Mouse (Mus musculus): ENCODE measurements around the gene Baz1b. TPM values are rescaled to one million over a fixed set of nuclear protein-coding genes. Genes with fewer than 3 reads are reported as not detected.

Gene Baz1b
- total and polyA plus RNA-seq, 3 experiments = 13.9 to 46.1 (median 42.3) TPM

DNA sequence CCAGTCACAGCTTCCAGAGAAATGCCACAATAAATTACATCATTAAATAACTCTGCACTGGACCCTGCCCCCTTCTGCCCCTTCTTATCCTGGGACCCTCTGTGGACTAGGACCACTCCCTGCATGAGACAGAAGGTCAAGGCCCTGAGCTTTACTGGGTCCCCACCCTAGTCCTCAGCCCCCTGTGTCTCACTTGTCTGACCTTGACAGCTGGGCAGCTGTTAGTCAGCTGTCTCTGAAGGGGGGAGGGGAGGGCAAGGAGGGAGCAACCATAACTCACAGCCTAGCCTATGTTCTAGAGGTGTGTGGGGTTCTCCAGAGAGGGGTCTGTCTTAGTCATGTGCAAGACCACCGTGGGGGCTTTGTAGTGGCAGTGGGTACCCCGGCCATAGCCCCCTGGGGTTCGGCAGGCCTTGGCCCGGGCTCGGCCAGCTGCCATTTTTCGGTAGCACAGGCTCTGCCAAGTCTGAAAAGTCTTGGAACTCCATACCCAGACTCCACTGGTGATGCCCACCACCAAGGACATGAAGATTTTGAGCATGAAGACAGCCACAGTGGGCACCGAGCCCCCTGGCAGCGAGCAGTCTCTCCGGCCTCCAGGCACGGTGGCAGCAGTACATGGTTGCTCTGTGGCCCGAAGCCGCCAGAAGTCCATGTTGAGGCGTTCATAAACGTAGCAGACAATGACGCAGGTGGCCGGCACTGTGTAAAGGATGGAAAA, 62.1 kb downstream of the Baz1b start:
- no peak overlapping the region for H3K9ac ChIP-seq (ENCODE audit: low read depth, low read length)
- H3K79me2 ChIP-seq (replicated peaks; ENCODE audit: control insufficient read depth, insufficient read depth, low read length) = no peaks in the 10 kb centered on the region
- DNase-seq = no peak
- no peak overlapping the region for H3K4me3 ChIP-seq
- H3K27ac ChIP-seq = no peak overlapping the region
- no peak for TF ChIP-seq POLR2A (IDR thresholded peaks at IDR 0.05; ENCODE audit: insufficient read depth, low read depth, low read length)
- TF ChIP-seq CTCF (IDR thresholded peaks at IDR 0.05) = no peak
- no peak for TF ChIP-seq EP300 (IDR thresholded peaks at IDR 0.05; ENCODE audit: insufficient read depth, low read depth, low read length)
- 89% methylated on average over 16 of the region's 16 CpGs for WGBS
- H3K27me3 ChIP-seq (ENCODE audit: control insufficient read depth, insufficient read depth, low read length) = no peaks in the 10 kb centered on the region
- no peaks in the 10 kb centered on the region for H3K36me3 ChIP-seq (ENCODE audit: control insufficient read depth, insufficient read depth, low read length)
- intact Hi-C loops (cut with DNase I) = no loop called here
- peaks cover 1% of the 10 kb centered on the region for H3K4me1 ChIP-seq (ENCODE audit: control insufficient read depth, insufficient read depth, low read length)

DNA sequence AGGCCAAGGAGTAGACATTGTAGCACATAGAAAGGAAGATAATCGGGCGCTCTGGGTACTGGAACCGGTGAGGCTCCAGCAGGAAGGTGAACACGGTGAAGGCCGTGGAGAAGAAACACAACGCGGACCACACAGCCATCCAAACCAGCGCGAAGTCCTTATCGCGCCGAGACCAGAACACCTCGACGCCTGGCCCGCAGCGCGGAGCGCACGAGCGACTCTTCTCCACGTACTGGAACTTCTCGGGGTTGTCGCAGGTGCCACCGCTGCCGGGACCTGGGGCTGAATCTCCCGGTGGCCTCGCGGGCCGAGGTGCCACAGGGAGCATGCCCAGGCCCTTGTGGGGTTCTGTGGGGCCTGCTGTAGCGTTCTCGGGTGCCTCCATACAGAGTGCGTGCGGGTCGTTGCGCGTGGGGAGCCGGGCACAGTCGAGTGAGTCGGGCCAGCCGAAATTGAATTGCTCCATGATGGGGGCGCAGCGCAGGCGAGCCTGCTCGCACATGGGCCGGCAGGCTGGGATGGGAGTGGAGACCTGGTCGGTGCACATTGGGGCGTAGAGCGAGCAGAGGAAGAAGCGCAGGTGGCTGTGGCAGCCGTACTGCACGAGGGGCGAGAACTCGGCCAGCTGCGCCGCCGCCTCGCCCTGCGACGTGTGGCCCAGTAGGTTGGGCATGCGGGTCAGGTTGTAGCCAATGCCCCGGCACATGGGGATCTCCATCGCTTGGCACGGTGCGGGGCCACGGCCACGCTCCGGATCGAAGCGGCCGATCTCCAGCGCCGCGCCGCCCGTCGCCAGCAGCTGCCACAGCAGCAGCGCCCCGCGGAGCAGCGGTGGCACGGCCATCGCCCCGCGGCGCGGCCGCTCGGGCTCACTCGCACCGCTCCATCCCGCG, 63.4 kb downstream of the Baz1b start:
- intact Hi-C loops (cut with DNase I) = no loop called here
- H3K4me3 ChIP-seq = peak overlapping the region; percentile 47
- peak overlapping the region; percentile 54 for H3K9ac ChIP-seq (ENCODE audit: low read depth, low read length)
- DNase-seq = peak in 1 of 2 experiments; percentile 41
- no peak overlapping the region for H3K27ac ChIP-seq
- H3K27me3 ChIP-seq (ENCODE audit: control insufficient read depth, insufficient read depth, low read length) = no peaks in the 10 kb centered on the region
- TF ChIP-seq EP300 (IDR thresholded peaks at IDR 0.05; ENCODE audit: insufficient read depth, low read depth, low read length) (no peak), CTCF (IDR thresholded peaks at IDR 0.05) (no peak), POLR2A (IDR thresholded peaks at IDR 0.05; ENCODE audit: insufficient read depth, low read depth, low read length) (no peak)
- H3K36me3 ChIP-seq (ENCODE audit: control insufficient read depth, insufficient read depth, low read length) = no peaks in the 10 kb centered on the region
- no peaks in the 10 kb centered on the region for H3K79me2 ChIP-seq (replicated peaks; ENCODE audit: control insufficient read depth, insufficient read depth, low read length)
- peaks cover 1% of the 10 kb centered on the region for H3K4me1 ChIP-seq (ENCODE audit: control insufficient read depth, insufficient read depth, low read length)
- WGBS = 4% methylated on average over 86 of the region's 92 CpGs

DNA sequence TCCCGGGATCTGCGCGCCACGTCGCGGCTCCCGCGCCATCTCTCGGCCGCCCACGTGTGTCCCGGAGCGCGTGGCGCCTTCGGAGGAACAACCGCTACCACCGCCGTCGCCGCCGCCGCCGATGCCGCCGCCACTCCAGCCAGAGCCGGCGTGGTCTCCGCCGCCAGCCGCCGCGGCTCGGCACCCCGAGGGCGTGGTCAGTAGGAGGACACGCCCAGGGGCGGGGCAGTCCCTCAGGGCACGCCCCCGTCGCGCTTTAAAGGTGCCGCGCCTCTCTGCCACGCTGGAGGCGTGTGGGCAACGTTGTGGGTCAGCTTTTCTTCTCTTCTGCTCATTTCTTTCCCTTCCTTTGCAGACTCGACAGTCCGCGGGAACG, 64.0 kb downstream of the Baz1b start, which contains the start of gene Fzd9:
Gene Fzd9, minus strand, starts transcription at position 152 of the 376 bp plus-strand sequence.
- H3K27ac ChIP-seq = no peak within 1 kb of the TSS
- peak; percentile 85 to 90 for DNase-seq
- peaks cover 1% of the 10 kb centered on the region for H3K4me1 ChIP-seq (ENCODE audit: control insufficient read depth, insufficient read depth, low read length)
- no peaks in the 10 kb centered on the region for H3K36me3 ChIP-seq (ENCODE audit: control insufficient read depth, insufficient read depth, low read length)
- TF ChIP-seq CTCF (IDR thresholded peaks at IDR 0.05) (no peak), POLR2A (IDR thresholded peaks at IDR 0.05; ENCODE audit: insufficient read depth, low read depth, low read length) (no peak), EP300 (IDR thresholded peaks at IDR 0.05; ENCODE audit: insufficient read depth, low read depth, low read length) (no peak)
- H3K79me2 ChIP-seq (replicated peaks; ENCODE audit: control insufficient read depth, insufficient read depth, low read length) = no peaks in the 10 kb centered on the region
- peak within 1 kb of the TSS; percentile 54 for H3K9ac ChIP-seq (ENCODE audit: low read depth, low read length)
- intact Hi-C loops (cut with DNase I) = no loop called here
- 1% methylated on average over 51 of the region's 51 CpGs for WGBS
- H3K27me3 ChIP-seq (ENCODE audit: control insufficient read depth, insufficient read depth, low read length) = no peaks in the 10 kb centered on the region
- peak within 1 kb of the TSS; percentile 47 for H3K4me3 ChIP-seq

DNA sequence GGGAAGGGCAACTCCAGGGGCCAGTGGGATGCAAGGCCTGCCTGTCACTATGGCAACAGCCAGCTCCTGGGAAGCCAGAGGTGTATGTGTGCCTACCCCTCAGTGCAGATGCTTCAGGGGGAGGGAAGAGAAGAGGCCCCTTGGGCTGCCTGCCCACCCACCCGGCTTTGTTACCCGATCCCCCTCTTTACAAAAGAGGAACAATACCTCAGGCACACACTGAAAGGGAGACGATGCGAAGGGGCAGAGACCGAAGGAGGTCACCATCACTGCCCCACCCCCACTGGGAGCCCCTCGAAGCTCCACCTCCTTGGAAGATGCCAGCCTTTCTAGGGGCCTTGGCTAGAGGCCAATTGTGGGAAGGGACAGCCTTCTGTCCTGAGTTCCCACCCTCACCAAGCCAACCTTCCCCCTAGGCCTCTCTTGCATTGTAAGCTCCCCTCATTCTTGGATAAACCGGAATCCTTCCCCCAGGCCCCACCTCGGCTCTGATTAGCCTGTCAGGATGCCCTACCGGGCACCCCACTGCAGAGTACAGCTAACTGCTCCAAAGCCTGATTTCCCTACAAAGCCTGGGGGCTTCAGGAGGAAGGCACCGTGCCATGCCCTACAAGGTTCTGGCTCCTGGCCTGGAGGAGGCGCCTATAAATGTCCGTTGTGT, 66.8 kb downstream of the Baz1b start:
- Histone ChIP-seq H3K27ac (no peak overlapping the region), H3K9ac (ENCODE audit: low read depth, low read length) (no peak overlapping the region)

DNA sequence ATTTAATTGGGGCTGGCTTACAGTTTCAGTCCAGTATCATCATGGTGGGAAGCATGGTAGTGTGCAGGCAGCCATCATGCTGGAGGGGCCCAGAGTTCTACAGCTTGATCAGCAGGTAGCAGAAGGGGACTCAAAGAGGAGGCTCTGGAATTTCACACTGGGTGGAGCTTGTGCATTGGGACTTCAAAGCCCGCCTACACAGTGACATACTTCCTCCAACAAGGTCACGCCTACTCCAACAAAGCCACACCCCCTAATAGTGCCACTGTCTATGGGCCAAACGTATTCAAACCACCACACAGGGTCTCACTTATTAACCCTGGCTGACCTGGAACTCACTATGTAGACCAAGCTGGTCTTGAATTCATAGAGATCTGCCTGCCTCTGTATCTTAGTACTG, 69.1 kb downstream of the Baz1b start:
- DNase-seq = no peak
- Histone ChIP-seq H3K79me2 (replicated peaks; ENCODE audit: control insufficient read depth, insufficient read depth, low read length) (no peaks in the 10 kb centered on the region), H3K27ac (no peak overlapping the region), H3K4me1 (ENCODE audit: control insufficient read depth, insufficient read depth, low read length) (peaks cover 1% of the 10 kb centered on the region), H3K27me3 (ENCODE audit: control insufficient read depth, insufficient read depth, low read length) (no peaks in the 10 kb centered on the region), H3K36me3 (ENCODE audit: control insufficient read depth, insufficient read depth, low read length) (no peaks in the 10 kb centered on the region), H3K9ac (ENCODE audit: low read depth, low read length) (no peak overlapping the region), H3K4me3 (no peak overlapping the region)
- intact Hi-C loops (cut with DNase I) = no loop called here
- TF ChIP-seq POLR2A (IDR thresholded peaks at IDR 0.05; ENCODE audit: insufficient read depth, low read depth, low read length) (no peak), EP300 (IDR thresholded peaks at IDR 0.05; ENCODE audit: insufficient read depth, low read depth, low read length) (no peak), CTCF (IDR thresholded peaks at IDR 0.05) (no peak)
- 89% methylated on average over 3 of the region's 3 CpGs for WGBS

More for the DNA sequence above, 66.8 kb downstream of the Baz1b start:
- H3K4me1 ChIP-seq (ENCODE audit: control insufficient read depth, insufficient read depth, low read length) = peaks cover 1% of the 10 kb centered on the region
- intact Hi-C loops (cut with DNase I) = no loop called here
- no peaks in the 10 kb centered on the region for H3K36me3 ChIP-seq (ENCODE audit: control insufficient read depth, insufficient read depth, low read length)
- TF ChIP-seq EP300 (IDR thresholded peaks at IDR 0.05; ENCODE audit: insufficient read depth, low read depth, low read length) (no peak), POLR2A (IDR thresholded peaks at IDR 0.05; ENCODE audit: insufficient read depth, low read depth, low read length) (no peak), CTCF (IDR thresholded peaks at IDR 0.05) (no peak)
- no peaks in the 10 kb centered on the region for H3K79me2 ChIP-seq (replicated peaks; ENCODE audit: control insufficient read depth, insufficient read depth, low read length)
- H3K4me3 ChIP-seq = no peak overlapping the region
- WGBS = 40% methylated on average over 12 of the region's 12 CpGs
- no peak for DNase-seq
- no peaks in the 10 kb centered on the region for H3K27me3 ChIP-seq (ENCODE audit: control insufficient read depth, insufficient read depth, low read length)

Measured in heart, adult 2 months (tissue).